Mouse (Mus musculus) monocyte, adult 5-6 weeks (primary cell): Measurements from ENCODE around the gene Tmem104. TPM values are rescaled to one million over a fixed set of nuclear protein-coding genes. Genes with fewer than 3 reads are reported as not detected.

ENCODE experiments used
- ATAC-seq: fragments of 153-309, 156-312 bp; replicated peaks from 2 replicates; pipeline ENCODE4 v1.8.0; 2017; ENCODE audit warnings: mild to moderate bottlenecking; ENCODE audit not compliant: low TSS enrichment, insufficient number of reproducible peaks, severe bottlenecking, poor library complexity, low FRiP score
- total RNA-seq: library from RNA; stranded (forward); fragments of 200-1000, 200-491, 200-594 nt; gene quantifications from 3 replicates; pipeline ENCODE4 v1.2.3, GENCODE M21; 2017

Tmem104 gene
- total RNA-seq, 1 experiment from 2014 or later, result 32.4 TPM

GRCm38 (mm10) chr11:115223451-115223850 is 36.2 kb downstream of the Tmem104 start:
- no peak; the same call in 1 of the 2 replicates for ATAC-seq

GRCm38 (mm10) chr11:115223877-115224276 is 36.6 kb downstream of the Tmem104 start:
- ATAC-seq, result no peak

- ATAC-seq, result no peak
These were observed 37.6 kb downstream of the Tmem104 start for GRCm38 (mm10) chr11:115224889-115225288.

GRCm38 (mm10) chr11:115225301-115225700 is 38.0 kb downstream of the Tmem104 start:
- ATAC-seq, result no peak

GRCm38 (mm10) chr11:115226811-115227491 is 39.7 kb downstream of the Tmem104 start:
- ATAC-seq, result no peak

GRCm38 (mm10) chr11:115227640-115228039 is 40.4 kb downstream of the Tmem104 start:
- no peak for ATAC-seq

- no peak for ATAC-seq
These were observed 41.1 kb downstream of the Tmem104 start for GRCm38 (mm10) chr11:115228430-115228829.

GRCm38 (mm10) chr11:115229021-115229930 is 42.0 kb downstream of the Tmem104 start:
- ATAC-seq, result no peak

GRCm38 (mm10) chr11:115231168-115231915 is 44.1 kb downstream of the Tmem104 start:
- no peak for ATAC-seq

- ATAC-seq, result no peak
These were observed 44.6 kb downstream of the Tmem104 start for GRCm38 (mm10) chr11:115231924-115232323.

GRCm38 (mm10) chr11:115232889-115233288 is 45.6 kb downstream of the Tmem104 start:
- no peak for ATAC-seq

GRCm38 (mm10) chr11:115233526-115234290 is 46.4 kb downstream of the Tmem104 start:
- no peak for ATAC-seq

GRCm38 (mm10) chr11:115234320-115235044 is 47.2 kb downstream of the Tmem104 start:
- ATAC-seq, result no peak

GRCm38 (mm10) chr11:115236570-115236969 is 49.3 kb downstream of the Tmem104 start:
- ATAC-seq, result no peak

- ATAC-seq, result no peak
These were observed 54.1 kb downstream of the Tmem104 start for GRCm38 (mm10) chr11:115241402-115241801.

GRCm38 (mm10) chr11:115242746-115243145 is 55.5 kb downstream of the Tmem104 start:
- no peak for ATAC-seq

GRCm38 (mm10) chr11:115243783-115244182 is 56.5 kb downstream of the Tmem104 start:
- no peak for ATAC-seq

GRCm38 (mm10) chr11:115244840-115245239 is 57.6 kb downstream of the Tmem104 start:
- ATAC-seq, result no peak
